Mouse (Mus musculus): ENCODE results near the gene Fam71a. TPM values are rescaled to one million over a fixed set of nuclear protein-coding genes. Genes with fewer than 3 reads are reported as not detected.

Fam71a gene
- polyA plus RNA-seq, 1 experiment from 2014 or later: not detected

DNA sequence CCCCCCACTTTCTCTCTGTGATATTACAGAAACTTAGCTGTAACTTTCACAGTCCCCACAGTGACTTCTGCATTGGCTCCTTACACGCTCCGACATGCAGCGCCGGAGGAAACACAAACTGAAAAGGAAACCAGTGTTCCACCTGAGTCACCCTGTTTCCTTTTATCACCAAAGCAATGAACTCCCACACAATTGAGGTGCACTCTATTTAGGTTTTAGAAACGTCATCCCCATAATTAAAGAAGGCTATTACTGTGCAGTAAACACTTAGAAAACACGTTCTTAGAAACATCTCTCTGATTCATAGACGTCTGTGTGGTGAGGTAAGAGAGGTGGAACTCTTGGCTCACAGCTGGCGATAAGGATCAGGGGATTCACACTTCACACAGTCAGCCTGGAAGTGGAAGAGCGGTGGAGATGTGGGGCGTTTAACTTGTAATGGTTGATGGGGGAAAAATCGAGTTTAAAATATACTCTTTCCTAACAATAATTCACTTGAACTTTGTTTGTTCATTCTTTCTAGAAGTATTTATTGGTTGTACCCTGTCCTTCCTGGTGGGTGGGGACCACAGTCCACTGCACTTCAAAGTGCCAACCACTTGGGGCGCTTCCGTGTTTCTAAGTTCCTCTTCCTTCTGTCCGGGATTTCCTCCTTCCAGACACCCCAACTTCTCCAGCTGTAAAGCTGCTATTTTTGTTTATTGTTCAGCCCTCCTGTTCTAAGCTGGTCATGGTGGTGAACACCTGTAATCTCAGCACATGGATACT, 29.2 kb upstream of the Fam71a start:
- Histone ChIP-seq H3K27me3 (ENCODE audit: control insufficient read depth, insufficient read depth, low read depth, low read length) (peaks cover 10% of the 10 kb centered on the region; the same call in 1 of the 2 replicates), H3K4me2 (ENCODE audit: low read depth, low read length) (no peak overlapping the region), H3K27ac (ENCODE audit: low read length) (no peak overlapping the region), H3K9ac (ENCODE audit: low read length) (no peak overlapping the region), H3K36me3 (ENCODE audit: control insufficient read depth, insufficient read depth, low read length) (no peaks in the 10 kb centered on the region), H3K9me3 (ENCODE audit: control insufficient read depth, low read length) (no peaks in the 10 kb centered on the region), H3K4me1 (replicated peaks; ENCODE audit: control insufficient read depth, insufficient read depth, low read length) (no peaks in the 10 kb centered on the region; the same call in 1 of the 2 replicates), H3K4me3 (ENCODE audit: low read length) (no peak overlapping the region)
- WGBS: 27% methylated on average over 14 of the region's 14 CpGs
- ATAC-seq (ENCODE audit: low read depth): no peak

DNA sequence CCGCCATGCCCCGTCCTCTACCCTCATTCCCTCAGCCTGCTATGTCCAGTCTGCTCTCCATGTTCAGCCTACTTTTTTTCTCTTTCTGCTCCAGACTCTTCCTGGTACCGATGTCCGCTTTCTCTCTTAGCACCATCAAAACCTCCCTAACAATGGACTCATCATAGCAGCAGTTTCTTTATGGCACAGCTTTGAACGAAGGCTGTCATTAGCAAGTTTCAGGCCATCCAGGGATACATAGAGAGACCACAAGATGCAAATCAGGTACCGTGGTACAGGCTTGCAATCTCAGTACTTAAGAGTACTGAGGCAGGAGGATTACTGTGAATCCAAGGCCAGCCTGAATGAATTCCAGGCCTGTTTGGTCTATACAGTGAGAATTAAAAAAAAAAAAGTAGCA, 28.1 kb upstream of the Fam71a start:
- no peaks in the 10 kb centered on the region; the same call in 1 of the 2 replicates for H3K4me1 ChIP-seq (replicated peaks; ENCODE audit: control insufficient read depth, insufficient read depth, low read length)
- no peak overlapping the region for H3K27ac ChIP-seq (ENCODE audit: low read length)
- no peak overlapping the region for H3K9ac ChIP-seq (ENCODE audit: low read length)
- H3K27me3 ChIP-seq (ENCODE audit: control insufficient read depth, insufficient read depth, low read depth, low read length): peaks cover 10% of the 10 kb centered on the region; the same call in 1 of the 2 replicates
- no peaks in the 10 kb centered on the region for H3K36me3 ChIP-seq (ENCODE audit: control insufficient read depth, insufficient read depth, low read length)
- H3K4me2 ChIP-seq (ENCODE audit: low read depth, low read length): no peak overlapping the region
- H3K9me3 ChIP-seq (ENCODE audit: control insufficient read depth, low read length): no peaks in the 10 kb centered on the region
- WGBS: 86% methylated on average over 6 of the region's 6 CpGs
- ATAC-seq (ENCODE audit: low read depth): no peak
- H3K4me3 ChIP-seq (ENCODE audit: low read length): no peak overlapping the region

DNA sequence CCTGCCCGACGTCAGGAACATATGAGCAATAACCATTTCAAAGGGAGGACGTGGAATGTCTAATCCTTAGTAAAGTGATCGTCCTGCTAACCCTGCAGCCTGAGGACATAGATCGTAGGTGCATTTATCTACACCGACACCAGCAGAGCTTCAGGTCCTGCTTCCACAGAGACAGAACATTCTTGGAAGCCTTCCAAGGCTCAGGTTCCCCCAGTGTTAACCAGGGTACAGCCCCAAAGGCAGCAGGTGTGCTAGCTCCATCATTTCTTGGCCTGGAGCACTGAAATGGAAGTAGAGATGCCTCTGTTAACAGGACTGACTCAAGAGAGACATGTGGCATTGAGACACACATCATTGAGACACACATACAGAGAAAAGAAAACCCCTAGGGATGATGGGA, 27.6 kb upstream of the Fam71a start:
- 50% methylated on average over 6 of the region's 6 CpGs for WGBS
- H3K9me3 ChIP-seq (ENCODE audit: control insufficient read depth, low read length): no peaks in the 10 kb centered on the region
- no peaks in the 10 kb centered on the region for H3K36me3 ChIP-seq (ENCODE audit: control insufficient read depth, insufficient read depth, low read length)
- no peak for ATAC-seq (ENCODE audit: low read depth)
- no peak overlapping the region for H3K27ac ChIP-seq (ENCODE audit: low read length)
- H3K27me3 ChIP-seq (ENCODE audit: control insufficient read depth, insufficient read depth, low read depth, low read length): peaks cover 10% of the 10 kb centered on the region
- no peak overlapping the region for H3K4me3 ChIP-seq (ENCODE audit: low read length)
- no peak overlapping the region for H3K4me2 ChIP-seq (ENCODE audit: low read depth, low read length)
- H3K9ac ChIP-seq (ENCODE audit: low read length): no peak overlapping the region
- H3K4me1 ChIP-seq (replicated peaks; ENCODE audit: control insufficient read depth, insufficient read depth, low read length): no peaks in the 10 kb centered on the region; the same call in 1 of the 2 replicates

DNA sequence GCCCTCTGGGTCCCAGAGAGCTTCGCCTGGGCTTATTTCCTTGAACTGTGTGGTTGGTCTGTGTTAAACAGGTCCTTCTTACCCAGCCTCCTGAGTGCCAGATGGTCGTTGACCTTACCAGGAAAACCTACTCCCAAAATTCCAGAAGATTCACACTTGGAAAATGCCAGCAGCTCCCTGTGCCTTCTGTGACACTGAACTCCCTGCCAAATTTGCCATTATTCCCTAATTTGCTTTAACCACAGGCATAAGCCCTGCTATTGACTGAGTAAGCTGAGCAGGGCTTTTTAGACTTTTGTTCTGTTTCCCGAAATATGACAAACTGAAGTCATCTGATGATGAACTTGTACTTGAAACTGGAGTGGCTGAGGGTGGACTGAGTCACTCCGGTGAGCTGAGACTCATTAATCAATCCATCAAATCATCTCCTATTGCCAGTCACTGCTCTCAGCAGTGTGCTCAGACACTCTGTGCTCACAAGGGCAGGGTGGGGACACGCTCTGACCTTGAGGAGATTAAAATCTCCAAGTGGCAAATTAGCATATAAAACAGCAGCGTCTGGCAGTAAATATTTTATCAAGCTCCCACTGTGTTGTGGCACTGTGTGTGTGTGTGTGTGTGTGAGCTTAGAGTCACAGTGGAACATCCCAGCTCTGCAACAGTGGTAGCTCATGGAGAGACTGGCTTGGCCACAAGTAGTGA, 25.2 kb upstream of the Fam71a start:
- no peaks in the 10 kb centered on the region for H3K36me3 ChIP-seq (ENCODE audit: control insufficient read depth, insufficient read depth, low read length)
- H3K27me3 ChIP-seq (ENCODE audit: control insufficient read depth, insufficient read depth, low read depth, low read length): peaks cover 16% of the 10 kb centered on the region
- no peak overlapping the region for H3K4me3 ChIP-seq (ENCODE audit: low read length)
- H3K4me1 ChIP-seq (replicated peaks; ENCODE audit: control insufficient read depth, insufficient read depth, low read length): peaks cover 15% of the 10 kb centered on the region
- 35% methylated on average over 6 of the region's 6 CpGs for WGBS
- no peak overlapping the region for H3K4me2 ChIP-seq (ENCODE audit: low read depth, low read length)
- no peak overlapping the region for H3K27ac ChIP-seq (ENCODE audit: low read length)
- H3K9me3 ChIP-seq (ENCODE audit: control insufficient read depth, low read length): no peaks in the 10 kb centered on the region
- no peak overlapping the region for H3K9ac ChIP-seq (ENCODE audit: low read length)
- no peak for ATAC-seq (ENCODE audit: low read depth)

DNA sequence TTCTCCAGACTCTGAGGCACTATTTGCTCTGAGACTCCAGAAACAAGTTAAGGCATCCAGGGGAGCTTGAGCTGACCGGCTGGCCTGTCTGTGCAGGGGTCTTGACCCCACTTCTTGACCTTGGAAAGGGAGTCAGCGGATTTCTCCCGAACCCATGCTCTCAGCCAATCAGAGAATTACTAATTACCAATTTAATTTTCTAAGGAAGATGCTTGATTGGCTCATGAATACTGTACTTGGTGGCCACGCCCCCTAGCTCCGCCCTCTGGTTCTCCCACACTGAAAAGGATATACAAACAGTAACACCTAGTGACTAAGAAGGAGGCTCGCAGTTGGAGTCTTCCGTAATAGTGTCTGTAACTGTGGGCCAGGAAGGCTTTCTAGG, 21.8 kb upstream of the Fam71a start:
- peaks cover 21% of the 10 kb centered on the region for H3K27me3 ChIP-seq (ENCODE audit: control insufficient read depth, insufficient read depth, low read depth, low read length)
- peaks cover 28% of the 10 kb centered on the region for H3K4me1 ChIP-seq (replicated peaks; ENCODE audit: control insufficient read depth, insufficient read depth, low read length)
- H3K9ac ChIP-seq (ENCODE audit: low read length): no peak overlapping the region
- H3K4me2 ChIP-seq (ENCODE audit: low read depth, low read length): peak overlapping the region; percentile 100
- 4% methylated on average over 7 of the region's 7 CpGs for WGBS
- H3K4me3 ChIP-seq (ENCODE audit: low read length): peak overlapping the region; percentile 66; the same call in 1 of the 2 replicates
- H3K27ac ChIP-seq (ENCODE audit: low read length): no peak overlapping the region
- no peaks in the 10 kb centered on the region for H3K9me3 ChIP-seq (ENCODE audit: control insufficient read depth, low read length)
- H3K36me3 ChIP-seq (ENCODE audit: control insufficient read depth, insufficient read depth, low read length): no peaks in the 10 kb centered on the region
- ATAC-seq (ENCODE audit: low read depth): no peak

DNA sequence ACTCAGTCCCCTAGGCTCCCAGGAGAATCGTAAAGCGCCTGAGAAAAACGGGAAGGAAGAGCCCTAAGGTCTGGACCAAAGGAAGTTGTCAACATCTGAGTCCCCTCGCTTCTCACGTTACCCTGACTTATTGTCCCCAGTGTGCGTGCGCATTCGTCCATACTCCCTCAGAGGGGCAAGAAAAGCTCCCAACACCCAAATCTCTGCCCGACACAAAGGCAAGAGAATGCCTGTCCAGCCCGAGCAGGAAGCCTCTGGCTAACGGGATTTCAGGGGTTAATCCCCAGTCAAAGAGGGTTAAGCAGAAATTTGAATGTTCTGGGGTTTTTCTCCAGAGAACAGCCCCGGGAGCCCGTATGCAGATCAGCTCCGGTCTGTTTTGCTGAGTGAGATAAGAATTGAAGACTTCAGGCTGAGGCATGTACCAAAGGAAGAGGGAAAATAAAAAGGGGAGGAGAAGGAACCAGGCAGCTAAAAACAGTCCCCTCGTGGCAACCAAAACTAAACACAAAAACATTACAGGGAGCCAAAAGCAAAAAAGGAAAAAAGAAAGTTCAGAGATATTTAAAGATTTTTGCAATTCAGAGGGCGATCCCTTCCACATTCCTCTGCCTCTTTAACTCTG, 21.3 kb upstream of the Fam71a start:
- H3K4me3 ChIP-seq (ENCODE audit: low read length): peak overlapping the region; percentile 66

DNA sequence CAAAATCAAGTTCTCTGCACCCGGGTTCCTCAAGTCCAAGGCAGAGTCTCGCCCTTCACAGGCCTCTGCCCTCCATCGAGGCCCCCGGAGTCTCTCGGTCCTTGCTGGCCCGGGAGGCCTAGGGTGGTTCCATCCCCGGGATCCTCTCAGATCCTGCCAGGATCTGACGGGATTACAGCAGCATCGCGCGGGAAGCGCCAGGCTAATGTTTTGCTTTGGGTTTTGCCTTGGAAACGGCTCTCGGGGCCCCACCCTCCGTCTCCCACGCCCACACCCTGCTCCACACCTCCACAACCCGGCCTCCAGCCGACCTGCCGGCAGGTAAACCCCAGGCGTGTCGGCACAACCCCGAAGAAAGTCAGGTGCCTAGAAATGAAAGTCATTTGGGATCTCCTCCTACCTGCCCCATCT, 20.2 kb upstream of the Fam71a start:
- H3K4me2 ChIP-seq (ENCODE audit: low read depth, low read length): peak overlapping the region; percentile 100
- no peak overlapping the region for H3K27ac ChIP-seq (ENCODE audit: low read length)
- H3K9ac ChIP-seq (ENCODE audit: low read length): peak overlapping the region; percentile 58
- ATAC-seq (ENCODE audit: low read depth): no peak
- peak overlapping the region; percentile 66 for H3K4me3 ChIP-seq (ENCODE audit: low read length)
- no peaks in the 10 kb centered on the region for H3K36me3 ChIP-seq (ENCODE audit: control insufficient read depth, insufficient read depth, low read length)
- 3% methylated on average over 22 of the region's 22 CpGs for WGBS
- peaks cover 19% of the 10 kb centered on the region for H3K27me3 ChIP-seq (ENCODE audit: control insufficient read depth, insufficient read depth, low read depth, low read length)
- peaks cover 31% of the 10 kb centered on the region for H3K4me1 ChIP-seq (replicated peaks; ENCODE audit: control insufficient read depth, insufficient read depth, low read length)
- H3K9me3 ChIP-seq (ENCODE audit: control insufficient read depth, low read length): no peaks in the 10 kb centered on the region

More for the DNA sequence above, 21.3 kb upstream of the Fam71a start:
- Histone ChIP-seq H3K9me3 (ENCODE audit: control insufficient read depth, low read length) (no peaks in the 10 kb centered on the region), H3K36me3 (ENCODE audit: control insufficient read depth, insufficient read depth, low read length) (no peaks in the 10 kb centered on the region), H3K9ac (ENCODE audit: low read length) (peak overlapping the region; percentile 11), H3K27me3 (ENCODE audit: control insufficient read depth, insufficient read depth, low read depth, low read length) (peaks cover 21% of the 10 kb centered on the region), H3K4me1 (replicated peaks; ENCODE audit: control insufficient read depth, insufficient read depth, low read length) (peaks cover 28% of the 10 kb centered on the region), H3K4me2 (ENCODE audit: low read depth, low read length) (peak overlapping the region; percentile 100), H3K27ac (ENCODE audit: low read length) (no peak overlapping the region)
- no peak for ATAC-seq (ENCODE audit: low read depth)
- WGBS: under 1% methylated on average over 16 of the region's 16 CpGs

DNA sequence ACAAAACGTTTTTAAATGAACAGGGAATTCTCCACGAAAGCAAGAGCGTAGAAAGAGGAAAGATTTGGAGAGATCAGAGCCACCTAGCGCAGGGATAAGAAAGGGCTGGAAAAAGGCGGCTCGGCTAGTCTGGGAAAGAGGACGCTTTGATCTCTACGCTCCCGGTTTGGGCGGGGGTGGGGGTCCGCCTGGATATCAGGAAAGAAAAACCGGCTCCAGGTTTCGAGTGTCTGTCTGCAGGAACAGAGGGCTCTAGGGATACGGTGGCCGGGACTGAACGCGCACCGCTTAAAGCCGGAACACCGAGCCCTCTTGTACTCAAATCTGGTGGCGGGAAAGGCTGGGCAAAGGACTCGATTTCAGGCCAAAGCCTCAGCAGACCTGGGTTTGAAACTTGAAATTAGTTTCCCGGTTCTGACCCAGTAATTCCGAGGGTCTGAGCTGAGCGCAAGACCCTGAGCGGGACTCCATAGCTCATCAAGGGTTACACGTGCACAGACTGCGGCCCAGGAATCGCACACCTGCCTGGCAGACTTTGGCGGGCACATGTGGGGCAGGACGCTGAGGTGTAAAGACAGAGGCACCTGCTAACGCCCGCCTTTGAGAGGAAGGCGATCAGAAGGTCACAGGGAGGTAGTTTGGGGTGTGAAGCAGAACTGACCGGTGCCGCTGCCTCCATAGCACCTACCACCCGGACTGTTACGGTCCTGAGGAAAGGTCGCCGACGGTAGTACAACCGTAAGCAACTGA, 19.6 kb upstream of the Fam71a start:
- peak overlapping the region; percentile 100 for H3K4me2 ChIP-seq (ENCODE audit: low read depth, low read length)
- no peaks in the 10 kb centered on the region for H3K9me3 ChIP-seq (ENCODE audit: control insufficient read depth, low read length)
- H3K4me3 ChIP-seq (ENCODE audit: low read length): peak overlapping the region; percentile 66
- H3K36me3 ChIP-seq (ENCODE audit: control insufficient read depth, insufficient read depth, low read length): no peaks in the 10 kb centered on the region
- H3K4me1 ChIP-seq (replicated peaks; ENCODE audit: control insufficient read depth, insufficient read depth, low read length): peaks cover 34% of the 10 kb centered on the region
- H3K27me3 ChIP-seq (ENCODE audit: control insufficient read depth, insufficient read depth, low read depth, low read length): peaks cover 14% of the 10 kb centered on the region
- peak overlapping the region; percentile 58 for H3K9ac ChIP-seq (ENCODE audit: low read length)
- WGBS: 2% methylated on average over 42 of the region's 42 CpGs
- ATAC-seq (ENCODE audit: low read depth): no peak
- peak overlapping the region; percentile 76 for H3K27ac ChIP-seq (ENCODE audit: low read length)
